Mouse (Mus musculus) small intestine, adult 2 months (tissue): ENCODE measurements at regions not wholly inside any gene's neighbourhood (a gene's known extent, or its start where the extent isn't known, plus 50 kb on each side); places are given as distances from the start of the nearest gene placed in this dataset.

Source experiments
- CTCF ChIP-seq: fragments of 200-500 bp; IDR thresholded peaks from 2 replicates; pipeline ENCODE4 v1.5.1; 2012; ENCODE audit warnings: low read depth, mild to moderate bottlenecking, control low read depth, inconsistent platforms, low read length, moderate library complexity, mixed read lengths; ENCODE audit not compliant: insufficient replicate concordance, insufficient read length; ENCODE audit errors: extremely low read depth
- POLR2A ChIP-seq: fragments of 200-500 bp; IDR thresholded peaks from 2 replicates; pipeline ENCODE4 v1.6.1; 2012; ENCODE audit warnings: low read depth, mild to moderate bottlenecking, control low read depth, inconsistent platforms, low read length, moderate library complexity

DNA sequence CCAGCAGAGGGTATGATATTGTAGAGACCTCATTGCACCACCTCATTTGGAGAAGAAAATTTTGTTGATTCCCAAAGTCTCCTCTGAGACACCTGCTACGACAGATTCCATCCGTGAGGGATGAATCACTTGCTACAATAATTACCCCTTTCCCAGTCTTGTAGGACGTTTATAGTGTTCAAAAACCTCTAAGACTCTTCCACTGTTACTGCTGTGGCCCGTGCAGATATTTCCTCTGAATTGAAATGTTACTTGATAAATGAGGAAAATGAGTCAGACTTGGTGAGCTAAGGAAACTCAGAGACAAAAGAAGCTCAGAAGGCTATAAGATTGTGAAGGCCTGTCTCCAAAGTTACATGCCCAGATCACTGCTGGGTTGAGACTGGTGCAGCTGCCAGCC is 700.0 kb downstream of the Pdcd6ip start:
- TF ChIP-seq CTCF (no peak), POLR2A (no peak)
